Mouse (Mus musculus) spleen, adult 18-20 months (tissue): ENCODE results near the gene Neurog3.

Experiments used
- DNase-seq, 2 experiments: peaks; one replicate each; pipeline ENCODE4 v3.0.0; 2022; ENCODE audit warnings: mixed read lengths in 2 of 2

Neurog3 gene

GRCm38 (mm10) chr10:62132691-62133281 lies at the start of gene Neurog3:
Gene Neurog3 (plus strand): TSS chr10:62133090.
- peak; percentile 18 to 34 for DNase-seq

GRCm38 (mm10) chr10:62086044-62086443 lies 46.8 kb upstream of the Neurog3 start:
- DNase-seq, result no peak

- DNase-seq, result no peak
These were observed 46.1 kb upstream of the Neurog3 start for GRCm38 (mm10) chr10:62086826-62087225.

GRCm38 (mm10) chr10:62088411-62088810 lies 44.5 kb upstream of the Neurog3 start:
- no peak for DNase-seq

GRCm38 (mm10) chr10:62089071-62089470 lies 43.8 kb upstream of the Neurog3 start:
- no peak for DNase-seq

GRCm38 (mm10) chr10:62089486-62089885 lies 43.4 kb upstream of the Neurog3 start:
- DNase-seq, result no peak

DNA sequence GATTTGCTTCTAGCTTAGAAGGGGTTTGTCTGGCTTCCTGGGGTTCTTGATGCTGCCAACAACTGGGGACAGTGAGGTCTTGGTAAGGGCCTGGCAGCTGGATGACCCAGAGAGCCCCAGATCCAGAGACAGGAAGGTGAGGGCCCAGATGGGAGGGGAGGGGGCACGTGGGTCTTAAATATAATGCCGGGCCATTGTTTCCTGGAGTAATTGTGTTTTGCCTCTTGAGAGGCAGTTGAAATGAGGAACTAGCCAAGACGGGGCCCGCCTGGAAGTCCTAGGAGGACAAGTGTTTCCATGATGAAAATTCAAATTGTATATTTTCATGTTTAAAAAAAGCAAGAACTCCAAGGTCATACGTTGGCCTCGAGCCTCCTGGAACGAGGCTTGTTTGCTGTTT lies 39.0 kb upstream of the Neurog3 start:
- no peak for DNase-seq

- no peak for DNase-seq
These were observed 38.5 kb upstream of the Neurog3 start for GRCm38 (mm10) chr10:62094401-62094800.

GRCm38 (mm10) chr10:62099749-62100403 lies 33.0 kb upstream of the Neurog3 start:
- no peak for DNase-seq

- peak in 1 of 2 experiments; percentile 63 for DNase-seq
These were observed 31.1 kb upstream of the Neurog3 start for GRCm38 (mm10) chr10:62101504-62102439.

DNA sequence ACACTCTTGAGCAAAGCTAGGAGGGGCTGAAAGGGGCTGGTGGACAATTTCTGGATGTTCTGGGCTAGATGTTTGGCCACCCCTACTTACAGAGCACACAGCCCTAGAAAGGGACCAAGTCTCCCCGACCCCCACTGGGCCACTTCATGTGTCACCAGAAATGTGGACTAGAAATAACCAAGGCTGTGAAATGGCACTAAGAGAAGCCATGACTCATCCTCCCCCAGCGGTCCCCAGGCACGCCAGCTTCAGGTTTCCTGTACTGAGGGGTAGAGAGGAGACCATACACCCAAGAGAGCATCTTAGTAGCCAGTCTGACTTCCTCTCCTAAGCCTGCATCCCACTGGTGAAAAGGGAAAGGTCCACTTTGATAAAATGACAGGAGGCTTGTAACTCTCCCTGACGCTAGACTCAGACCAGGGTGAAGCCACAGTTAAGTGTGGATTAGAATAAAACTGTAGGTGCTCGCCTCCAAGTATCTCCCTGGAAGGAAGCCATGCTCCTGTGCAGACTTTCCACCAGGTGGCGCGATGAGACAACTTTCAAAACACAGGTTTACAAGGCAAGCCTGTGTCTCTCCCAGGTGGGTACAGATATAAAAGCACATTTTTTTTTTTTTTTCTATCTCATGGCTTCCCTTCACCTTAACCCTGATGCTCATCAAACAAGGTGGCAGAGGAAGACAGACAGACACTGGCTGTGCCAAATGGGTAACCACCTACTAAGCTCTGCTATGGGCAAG lies 27.9 kb upstream of the Neurog3 start:
- DNase-seq, result peak; percentile 29 to 52

DNA sequence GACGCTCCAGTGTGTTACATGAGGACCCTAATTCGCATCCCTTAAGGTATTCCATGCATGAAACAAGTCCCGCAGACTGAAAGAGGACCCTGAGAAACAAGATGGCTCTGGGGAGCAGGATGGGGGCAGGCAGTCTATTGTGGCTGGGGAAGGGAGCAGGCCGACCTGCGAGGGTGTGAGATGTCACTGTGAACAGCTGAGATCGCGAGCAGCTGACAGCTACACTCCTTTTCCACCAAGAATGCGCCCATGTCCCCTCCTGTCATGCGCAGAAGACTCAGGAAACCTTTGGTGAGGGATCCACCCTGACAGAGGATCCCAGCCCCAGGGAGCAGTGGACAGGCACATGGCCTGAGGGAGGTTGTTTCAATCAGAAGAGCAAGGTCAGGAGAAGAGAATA lies 25.8 kb upstream of the Neurog3 start:
- no peak for DNase-seq

GRCm38 (mm10) chr10:62110504-62111206 lies 22.2 kb upstream of the Neurog3 start:
- peak; percentile 66 to 83 for DNase-seq

DNA sequence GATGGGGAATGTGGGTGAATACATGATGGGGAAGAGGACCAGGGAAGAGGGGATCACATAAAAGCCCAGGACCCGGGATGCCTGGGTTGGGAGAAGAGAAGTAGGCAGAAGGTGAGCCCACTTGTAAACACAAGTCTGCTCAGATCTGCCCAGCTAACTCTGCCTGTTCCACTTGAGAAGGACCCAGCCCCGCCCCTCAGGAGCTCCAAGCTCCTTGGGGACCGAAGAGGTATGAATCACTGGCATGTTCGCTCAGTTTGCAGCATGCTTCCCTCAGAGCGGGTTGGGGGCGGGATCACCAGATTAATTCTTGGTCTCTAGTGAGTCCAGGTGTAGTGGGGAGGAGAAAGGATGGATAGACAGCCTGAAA lies 21.7 kb upstream of the Neurog3 start:
- DNase-seq, result no peak

GRCm38 (mm10) chr10:62113865-62114647 lies 18.8 kb upstream of the Neurog3 start:
- DNase-seq, result no peak

GRCm38 (mm10) chr10:62127137-62127536 lies 5.8 kb upstream of the Neurog3 start:
- no peak for DNase-seq

GRCm38 (mm10) chr10:62127711-62128231 lies 5.1 kb upstream of the Neurog3 start:
- no peak for DNase-seq

- DNase-seq, result no peak
These were observed 4.5 kb upstream of the Neurog3 start for GRCm38 (mm10) chr10:62128316-62128951.

DNA sequence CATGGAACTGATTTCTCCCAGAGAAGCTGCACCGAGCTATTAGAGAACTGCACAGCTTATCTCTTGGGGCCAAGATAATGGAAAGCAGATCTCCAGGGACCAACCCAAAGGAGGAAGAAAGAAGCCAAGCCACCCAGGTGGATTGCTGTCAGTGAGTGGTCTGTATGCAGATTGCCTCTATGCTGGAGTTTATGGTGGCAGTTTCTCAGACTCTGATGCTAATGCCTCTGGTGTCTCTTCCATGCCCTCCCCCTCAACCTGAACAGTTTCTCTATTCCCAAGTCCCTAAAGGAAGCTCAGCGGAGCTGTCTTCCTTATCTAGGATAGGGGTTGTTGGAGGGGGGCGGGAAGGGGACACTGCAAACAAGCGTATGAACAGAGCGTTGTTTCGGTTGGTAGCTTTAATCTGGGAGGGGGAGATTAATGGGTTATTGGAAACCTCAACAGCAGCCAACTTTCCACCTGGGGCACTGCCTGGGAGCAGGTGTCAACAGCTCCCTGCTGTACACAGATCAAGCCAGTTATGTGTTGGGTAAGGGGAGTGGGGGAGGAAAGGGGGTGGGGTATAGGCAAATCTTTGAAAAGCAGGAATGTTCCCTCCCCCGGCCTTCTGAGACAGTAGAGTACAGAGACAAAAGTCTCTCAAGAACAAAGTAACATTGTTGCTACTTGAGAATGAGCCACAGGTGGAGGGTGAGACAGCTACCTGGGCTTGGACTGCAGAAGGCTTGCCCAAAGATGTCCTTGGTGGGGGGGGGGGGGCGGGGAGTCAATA lies 3.0 kb downstream of the Neurog3 start:
- no peak for DNase-seq

DNA sequence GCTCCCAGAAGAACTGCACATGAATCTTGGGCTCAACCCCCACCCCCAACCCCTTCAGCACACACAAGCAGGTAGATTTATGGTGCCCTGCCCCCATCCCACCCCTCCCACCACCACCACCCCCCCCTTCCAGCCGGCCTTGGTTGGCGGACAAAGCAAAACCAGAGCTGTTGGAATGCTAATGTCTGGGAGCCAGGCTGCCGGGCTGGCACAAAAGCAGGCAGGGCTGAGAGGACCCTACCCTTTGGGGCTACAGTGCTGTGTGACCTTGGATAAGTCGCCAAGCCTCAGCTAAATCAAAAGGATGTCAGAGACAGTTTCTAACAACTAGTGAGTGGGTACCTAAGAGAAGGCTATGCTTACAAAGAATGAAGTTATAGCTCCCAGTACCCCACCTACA lies 4.3 kb downstream of the Neurog3 start:
- no peak for DNase-seq
